8 mouse cellular contexts compared by ENCODE assay signal in the genomic region with DNA sequence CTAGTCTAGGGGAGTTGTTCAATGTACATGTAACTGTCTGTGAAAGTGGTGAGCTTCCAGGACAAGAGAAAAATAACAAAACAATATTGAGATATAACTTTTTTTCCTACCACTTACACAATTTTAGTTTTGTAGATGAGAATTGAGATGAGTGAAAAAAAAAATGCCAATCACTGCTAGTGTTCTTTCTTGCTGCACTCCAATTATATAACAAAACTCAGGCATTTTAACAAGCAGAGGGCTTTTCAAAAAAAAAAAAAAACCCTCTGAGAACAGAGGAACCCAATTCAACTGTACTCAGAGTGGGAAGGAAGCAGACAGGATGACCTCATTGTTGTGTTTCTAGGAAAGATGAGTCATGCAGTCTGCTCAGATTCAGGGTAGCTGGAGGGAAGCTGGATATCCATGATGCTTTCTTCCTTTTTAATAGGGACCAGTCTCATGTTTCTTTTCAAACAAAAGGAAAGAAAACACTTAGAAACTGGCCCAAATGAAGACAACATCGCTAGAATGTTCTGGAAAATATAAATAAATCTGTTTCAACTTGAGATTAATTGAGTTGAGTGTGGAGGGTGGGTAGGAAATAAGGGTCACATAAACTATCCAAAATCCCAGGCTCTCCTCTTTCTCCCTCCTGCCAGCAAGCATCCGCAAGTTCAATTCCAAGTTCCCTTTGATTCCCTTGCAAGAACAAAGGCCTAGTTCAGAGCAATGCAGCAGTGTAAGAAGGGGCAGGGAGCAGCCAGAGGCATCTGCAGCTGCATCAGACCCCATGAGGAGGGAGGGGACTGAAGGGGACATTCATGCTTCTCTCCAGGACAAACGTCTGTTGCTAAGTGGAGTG.
DNase-seq lines count a peak whose midpoint lies in the region; ATAC-seq lines count a peak whose summit lies in the region.

No protein-coding gene starts in this region.

- H3K9me3 ChIP-seq in limb, embryonic 11.5 days (ENCODE audit: control insufficient read depth, low read length), result no peaks in the 10 kb centered on the region

- 22% methylated on average over 3 of the region's 3 CpGs for WGBS in limb, embryonic 11.5 days

- no peak overlapping the region for H3K27ac ChIP-seq in limb, embryonic 11.5 days (replicated peaks; ENCODE audit: low read depth, low read length)

- H3K27me3 ChIP-seq in limb, embryonic 11.5 days (ENCODE audit: control insufficient read depth, insufficient read depth, low read length), result no peaks in the 10 kb centered on the region

- H3K4me3 ChIP-seq in limb, embryonic 11.5 days (ENCODE audit: low read depth, low read length), result no peak overlapping the region

- H3K4me2 ChIP-seq in limb, embryonic 11.5 days (ENCODE audit: low read depth, severe bottlenecking), result no peak overlapping the region

- peak; percentile 24 for DNase-seq in adrenal gland, adult 2 months
- no peak for DNase-seq in adrenal gland, postnatal 25 days
- peak; percentile 92 for DNase-seq in Muller cell, postnatal 12 days (ENCODE audit: inconsistent ontology term)
- DNase-seq in frontal cortex, postnatal 36 days (ENCODE audit: low spot score in 2 of 2), result peak; percentile 15 to 24
- DNase-seq in limb, embryonic 11.5 days (ENCODE audit: low spot score), result peak; percentile 43
- DNase-seq in right cerebral cortex, postnatal 14 days, result peak; percentile 6
- DNase-seq in adrenal gland, postnatal 4 days (ENCODE audit: low spot score in 2 of 2), result no peak

- no peaks in the 10 kb centered on the region for H3K36me3 ChIP-seq in limb, embryonic 11.5 days (ENCODE audit: control insufficient read depth, insufficient read depth, low read length)

- H3K4me1 ChIP-seq in limb, embryonic 11.5 days (ENCODE audit: control insufficient read depth, insufficient read depth, low read length), result no peaks in the 10 kb centered on the region

- H3K9ac ChIP-seq in limb, embryonic 11.5 days (ENCODE audit: low read length), result no peak overlapping the region

- peak; percentile 73 for ATAC-seq in limb, embryonic 11.5 days (ENCODE audit: insufficient number of reproducible peaks, low FRiP score, low TSS enrichment, low read depth)
- ATAC-seq in activated CD4-positive, CD25-positive, alpha-beta regulatory T cell, adult 4 months, result no peak

Comparison
In these comparisons a context has a peak if more than half of its experiments do, and no peak if none do; other contexts are left out.
1. DNase-seq: peak in adrenal gland, adult 2 months (single experiment), Muller cell, postnatal 12 days (single experiment), frontal cortex, postnatal 36 days (2 of 2), limb, embryonic 11.5 days (single experiment) and right cerebral cortex, postnatal 14 days (single experiment); none in adrenal gland, postnatal 25 days (single experiment) and adrenal gland, postnatal 4 days (0 of 2).